Mouse (Mus musculus) ovary, postnatal 36 days (tissue): Measurements from ENCODE around the gene Shc2.

Source experiments
- DNase-seq: peaks from one replicate; pipeline ENCODE4 v3.0.0; 2022; ENCODE audit warnings: low spot score, mixed read lengths

Shc2 gene

DNA sequence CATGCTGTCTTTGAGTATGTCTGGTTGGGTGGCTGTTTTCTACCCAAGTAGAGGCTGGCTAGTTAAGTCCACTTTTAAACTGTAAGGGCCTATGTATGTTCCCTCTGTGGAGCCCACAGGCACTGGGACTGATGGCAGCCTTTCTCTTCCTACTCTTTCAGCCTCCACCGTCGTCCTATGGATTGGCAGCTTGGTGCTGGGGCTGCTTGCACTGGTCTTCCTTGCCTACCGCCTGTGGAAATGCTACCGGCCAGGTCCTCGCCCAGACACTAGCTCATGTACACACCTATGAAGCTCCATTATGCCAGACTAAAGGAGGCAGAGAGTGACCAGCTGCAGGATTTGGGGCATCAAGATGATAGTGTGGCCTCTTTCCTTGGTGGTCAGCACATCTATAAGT lies 30.4 kb upstream of the Shc2 start:
- DNase-seq: no peak

DNA sequence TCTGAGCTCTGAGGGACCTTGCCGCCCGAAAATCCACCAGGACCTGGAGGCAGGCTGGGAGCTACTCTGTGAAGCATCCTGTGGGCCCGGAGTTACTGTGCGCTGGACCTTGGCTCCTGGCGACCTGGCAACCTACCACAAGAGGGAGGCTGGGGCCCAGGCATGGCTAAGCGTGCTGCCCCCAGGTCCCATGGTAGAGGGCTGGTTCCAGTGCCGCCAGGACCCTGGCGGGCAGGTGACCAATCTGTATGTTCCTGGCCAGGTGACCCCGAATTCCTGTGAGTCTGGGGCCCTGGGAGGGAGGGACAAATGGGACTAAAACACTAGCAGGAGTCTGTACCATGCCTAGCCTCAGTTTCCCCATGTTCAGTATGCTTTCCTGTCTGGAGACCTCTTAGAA lies 28.8 kb upstream of the Shc2 start:
- no peak for DNase-seq

DNA sequence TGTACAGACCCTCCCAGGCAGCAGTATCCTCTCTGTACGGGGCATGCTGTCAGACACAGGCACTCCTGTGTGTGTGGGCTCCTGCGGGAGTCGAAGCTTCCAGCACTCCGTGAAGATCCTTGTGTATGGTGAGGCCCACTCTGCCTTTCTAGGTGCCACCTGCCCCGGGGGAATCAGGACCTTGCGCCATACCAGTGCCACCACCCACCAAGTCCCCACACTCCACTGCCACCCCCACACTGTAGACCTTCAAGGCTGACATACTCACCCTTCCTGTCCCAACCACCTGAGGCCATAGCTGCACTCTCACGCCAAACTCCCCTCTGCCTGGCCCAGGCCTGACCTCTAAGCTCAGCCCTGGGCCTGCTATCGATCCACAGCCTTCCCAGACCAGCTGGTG lies 27.3 kb upstream of the Shc2 start:
- DNase-seq: no peak

DNA sequence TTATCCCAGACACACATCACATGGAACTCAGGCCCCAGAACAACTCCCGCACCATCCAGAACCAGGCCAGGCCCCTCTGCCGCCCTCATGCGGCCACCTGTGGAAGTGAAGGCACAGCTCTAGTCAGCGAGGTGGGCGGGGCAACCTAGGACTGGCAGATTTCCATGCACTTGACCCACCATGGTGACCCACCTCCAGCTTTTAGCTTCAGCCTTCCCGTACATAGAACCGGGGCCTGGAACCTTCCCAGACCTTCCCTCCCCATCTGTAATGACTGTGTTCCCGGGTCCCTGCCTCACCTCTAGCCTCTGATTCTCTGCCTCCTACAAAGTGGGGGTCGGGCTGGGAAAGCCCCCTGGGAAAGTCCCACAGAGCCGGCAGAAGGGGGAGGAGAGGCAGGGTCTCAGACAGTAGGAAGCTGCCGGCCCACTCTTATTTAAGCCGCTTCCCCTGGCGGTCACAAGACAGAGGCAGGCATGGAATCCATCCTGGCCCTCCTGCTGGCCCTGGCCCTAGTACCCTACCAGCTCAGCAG lies 26.5 kb upstream of the Shc2 start, which contains the start of gene Madcam1:
Madcam1 (plus strand) TSS at position 429 of the 535 bp plus-strand sequence.
- DNase-seq: peak; percentile 54

- no peak for DNase-seq
Measured at GRCm38 (mm10) chr10:79661861-79662260, 24.1 kb upstream of the Shc2 start.

DNA sequence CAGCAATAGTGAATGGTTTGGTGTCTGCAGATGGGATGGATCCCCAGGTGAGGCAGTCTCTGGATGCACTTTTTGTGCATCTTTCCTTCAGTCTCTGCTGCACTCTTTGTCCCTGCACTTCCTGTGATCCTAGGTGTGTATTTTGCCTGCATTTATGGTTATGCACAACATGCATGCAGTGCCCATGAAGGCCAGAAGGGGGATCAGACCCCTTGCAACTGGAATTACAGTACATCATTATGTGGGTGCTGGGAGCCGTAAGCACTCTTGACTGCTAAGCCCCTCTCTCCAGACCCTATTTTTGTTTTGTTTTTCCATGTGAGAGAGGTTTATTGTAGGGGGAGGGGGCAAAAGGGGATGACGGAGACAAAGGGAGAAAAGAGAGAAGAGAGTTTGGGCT lies 22.6 kb upstream of the Shc2 start:
- DNase-seq: no peak

DNA sequence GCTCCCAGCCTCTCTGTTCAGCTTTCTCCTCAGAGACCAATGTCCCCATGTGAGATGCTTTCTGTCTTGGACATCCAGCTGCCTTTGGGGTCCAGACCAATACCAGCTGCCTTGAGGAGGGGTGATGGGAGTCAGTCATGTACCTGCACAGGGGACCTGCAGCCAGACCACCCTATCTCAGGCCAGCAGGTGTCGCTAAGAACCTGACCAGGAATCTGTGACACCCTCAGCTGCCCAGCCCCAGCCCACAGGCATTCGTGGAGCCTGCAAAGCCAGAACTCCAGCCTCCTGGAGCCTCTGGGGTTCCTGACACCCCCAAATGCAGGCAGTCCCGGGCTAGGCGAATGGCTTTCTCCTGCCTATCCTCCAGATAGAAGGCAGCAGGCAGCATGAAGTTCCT lies 21.1 kb upstream of the Shc2 start:
- DNase-seq: no peak

DNA sequence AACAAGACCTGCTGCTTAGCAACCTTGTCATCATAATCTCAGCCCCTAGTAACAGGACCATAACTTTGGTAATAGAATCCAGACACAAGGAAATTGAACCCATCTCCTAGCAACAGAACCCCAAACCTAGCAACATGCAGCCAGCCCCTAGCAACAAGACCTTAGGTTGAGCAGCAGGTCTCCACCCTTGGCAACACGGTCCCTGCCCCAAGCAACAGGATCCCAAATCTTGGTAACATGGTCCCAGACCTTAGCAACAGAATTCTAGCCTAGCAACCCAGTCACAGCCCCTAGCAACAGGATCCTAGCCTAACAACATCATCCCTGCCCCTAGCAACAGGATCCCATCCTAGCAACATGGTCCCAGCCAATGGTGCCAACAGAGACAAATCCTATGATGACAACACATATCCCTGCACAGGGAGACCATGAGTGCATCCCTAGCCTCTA lies 17.3 kb upstream of the Shc2 start:
- no peak for DNase-seq

DNA sequence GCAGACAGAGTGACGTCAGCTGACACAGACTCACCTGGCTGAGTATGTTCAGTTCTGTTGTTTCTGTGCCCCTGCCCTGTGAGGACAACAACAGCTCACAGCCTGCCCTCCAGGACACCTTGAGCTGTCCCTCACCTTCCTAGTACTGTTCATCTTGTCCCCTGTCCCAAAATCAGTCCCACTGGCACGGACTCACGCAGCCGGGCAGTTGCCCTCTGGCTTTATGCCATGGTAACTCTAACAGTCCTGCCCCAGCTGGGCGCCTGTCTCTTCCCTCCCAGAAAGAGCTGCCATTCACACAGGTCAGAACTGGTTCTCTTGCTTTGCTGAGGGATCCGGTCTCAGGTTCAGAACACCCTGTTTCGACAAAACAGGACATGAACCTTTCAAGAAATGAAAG lies 15.1 kb upstream of the Shc2 start:
- DNase-seq: no peak

DNA sequence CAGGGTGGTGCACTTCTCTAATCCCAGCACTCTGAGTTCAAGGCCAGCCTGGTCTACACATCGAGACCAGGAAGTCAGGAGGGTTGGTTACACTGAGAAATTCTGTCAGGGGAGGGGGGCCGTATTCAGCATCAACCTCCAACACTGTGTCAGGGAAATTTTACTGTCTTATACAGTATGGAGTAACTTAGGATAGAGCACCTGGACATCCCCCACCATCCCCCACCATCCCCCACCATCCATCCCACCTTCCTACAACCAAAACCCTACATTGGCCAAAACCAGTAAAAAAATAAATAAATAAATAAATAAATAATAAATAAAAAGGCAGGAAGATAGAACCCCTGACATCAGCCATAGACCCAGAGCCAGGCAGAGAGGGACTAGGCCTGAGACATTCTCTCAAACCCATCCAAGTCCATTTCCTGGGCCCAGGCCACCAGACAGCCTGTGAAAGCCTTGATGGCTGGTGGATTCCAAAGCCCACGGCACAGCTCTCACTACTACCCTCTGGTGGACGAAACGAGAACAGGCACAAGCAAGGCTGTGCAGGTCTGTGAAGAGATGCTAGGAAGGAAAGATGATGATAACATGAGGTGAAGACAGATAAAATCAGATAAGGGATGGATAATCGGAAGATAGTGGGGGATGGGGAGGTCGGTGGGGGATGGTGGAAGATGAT lies 11.5 kb upstream of the Shc2 start:
- DNase-seq: peak; percentile 58

- DNase-seq: no peak
Measured at GRCm38 (mm10) chr10:79645711-79646110, 8.0 kb upstream of the Shc2 start, which contains the start of gene Odf3l2. TSS of gene Odf3l2 (minus strand) at chr10:79645738.

- DNase-seq: peak; percentile 36
Measured at GRCm38 (mm10) chr10:79638486-79639204, 927 bp upstream of the Shc2 start.

DNA sequence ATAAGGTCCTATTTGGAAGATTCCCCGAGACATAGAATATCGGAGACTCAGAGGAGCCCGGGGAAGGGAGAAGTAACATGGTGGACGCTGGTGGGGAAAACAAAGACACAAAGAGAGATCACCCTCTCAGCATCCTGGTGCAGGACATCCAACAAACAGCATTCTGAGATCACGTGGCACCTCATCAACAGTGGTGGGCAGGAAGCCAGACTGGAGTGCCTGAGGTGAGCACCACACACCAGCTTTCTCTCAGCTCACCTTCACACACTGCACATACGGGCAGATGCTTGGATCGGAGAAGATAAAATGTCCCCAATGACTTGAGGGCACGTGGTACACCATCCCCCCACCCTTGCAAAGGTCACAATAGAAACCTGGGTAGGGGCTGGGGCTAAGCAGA lies 1.4 kb downstream of the Shc2 start:
- no peak for DNase-seq

DNA sequence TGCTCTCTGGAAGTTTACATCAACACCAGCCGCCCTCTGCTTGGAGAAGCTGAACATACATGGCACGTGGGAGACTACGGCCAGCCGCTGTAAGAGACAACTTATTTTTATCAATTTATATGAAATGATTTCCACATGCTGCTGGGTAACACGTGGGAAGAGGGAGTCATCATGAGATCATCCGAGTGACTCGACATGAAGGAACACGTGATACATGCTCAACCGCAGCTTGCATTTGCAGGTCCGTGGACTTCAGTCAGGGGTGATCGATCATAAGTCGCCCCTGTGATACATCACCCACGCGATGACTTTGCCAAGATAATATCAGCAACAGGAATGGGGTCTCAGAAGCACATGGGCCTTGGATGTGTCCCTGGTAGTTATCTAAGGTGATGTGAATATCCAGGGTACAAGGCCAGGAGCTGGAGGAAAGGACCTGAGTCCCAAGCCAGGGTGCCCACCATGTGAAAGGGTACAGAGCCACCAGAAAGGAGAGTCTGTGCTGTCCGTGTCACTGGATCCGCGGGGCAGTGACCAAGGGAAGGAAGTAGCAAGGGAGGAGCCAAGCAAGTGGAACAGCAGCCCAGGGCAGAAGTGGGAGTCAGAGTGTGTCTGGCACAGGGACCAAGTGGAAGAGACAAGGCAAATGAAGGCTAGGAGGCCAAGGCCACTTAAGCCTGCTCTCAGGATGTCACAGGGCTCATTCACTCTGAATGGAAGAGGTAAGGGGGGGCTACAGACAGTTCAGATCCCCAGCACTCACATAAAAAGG lies 4.5 kb downstream of the Shc2 start:
- no peak for DNase-seq

- no peak for DNase-seq
Measured at GRCm38 (mm10) chr10:79631432-79631831, 6.3 kb downstream of the Shc2 start.

- no peak for DNase-seq
Measured at GRCm38 (mm10) chr10:79628377-79628776, 9.3 kb downstream of the Shc2 start.

DNA sequence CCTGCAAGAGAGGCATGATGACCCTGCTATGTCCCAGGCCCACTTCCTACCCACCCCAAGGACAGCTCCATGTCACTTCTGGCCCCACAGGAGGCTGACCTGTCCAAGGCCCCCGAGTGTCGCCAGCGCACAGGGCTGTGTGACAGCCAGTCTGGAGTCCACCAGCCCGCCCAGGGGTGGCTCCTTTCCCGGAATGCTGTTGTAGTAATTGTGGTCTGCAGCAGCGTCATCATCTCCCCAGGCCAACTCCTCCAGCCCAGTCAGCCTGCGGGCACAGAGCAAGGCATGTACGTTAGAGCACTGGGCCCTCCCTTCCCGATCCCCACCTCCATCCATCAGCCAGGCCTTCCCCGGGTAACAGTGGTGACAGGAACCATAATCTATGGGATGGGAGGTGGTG lies 11.6 kb downstream of the Shc2 start:
- no peak for DNase-seq

DNA sequence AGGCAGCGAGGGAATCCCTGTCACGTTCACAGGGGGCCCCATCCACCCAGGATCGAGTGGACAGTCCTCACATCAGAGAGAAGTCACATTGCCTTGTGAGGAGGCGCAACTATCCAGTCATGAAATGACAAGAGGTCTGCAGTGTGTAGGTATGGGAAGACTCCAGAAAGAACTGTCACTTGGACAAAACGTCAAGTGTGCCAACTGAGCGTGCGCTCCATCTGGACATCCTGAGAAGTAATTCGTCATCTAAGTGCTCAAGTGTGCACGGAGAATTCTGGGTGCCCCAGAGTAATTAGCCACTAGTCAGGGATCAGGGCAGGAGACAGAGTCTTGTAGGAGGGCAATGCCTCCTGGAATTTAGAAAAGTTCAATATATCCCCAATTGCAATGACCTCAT lies 12.3 kb downstream of the Shc2 start:
- DNase-seq: no peak

GRCm38 (mm10) chr10:79623950-79624349 lies 13.8 kb downstream of the Shc2 start:
- DNase-seq: no peak

DNA sequence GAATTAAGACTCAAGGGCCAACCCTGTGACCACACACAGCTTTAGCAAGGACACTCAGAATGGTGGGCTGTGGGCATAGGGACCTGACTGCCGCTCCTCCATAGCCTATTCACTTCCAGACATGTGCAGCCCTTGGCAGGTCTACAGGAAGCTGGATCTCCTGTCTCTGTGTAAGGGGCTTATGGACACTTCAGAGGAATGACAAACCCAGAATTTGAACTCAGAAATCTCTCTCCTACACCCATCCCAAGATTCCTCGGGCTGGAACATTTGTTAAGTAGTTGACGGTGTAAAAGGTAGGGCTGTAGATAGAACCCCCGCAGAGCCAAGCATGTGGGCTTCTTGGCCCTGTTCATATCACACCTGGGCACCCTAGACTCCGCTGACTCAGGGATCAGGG lies 21.3 kb downstream of the Shc2 start:
- DNase-seq: no peak

DNA sequence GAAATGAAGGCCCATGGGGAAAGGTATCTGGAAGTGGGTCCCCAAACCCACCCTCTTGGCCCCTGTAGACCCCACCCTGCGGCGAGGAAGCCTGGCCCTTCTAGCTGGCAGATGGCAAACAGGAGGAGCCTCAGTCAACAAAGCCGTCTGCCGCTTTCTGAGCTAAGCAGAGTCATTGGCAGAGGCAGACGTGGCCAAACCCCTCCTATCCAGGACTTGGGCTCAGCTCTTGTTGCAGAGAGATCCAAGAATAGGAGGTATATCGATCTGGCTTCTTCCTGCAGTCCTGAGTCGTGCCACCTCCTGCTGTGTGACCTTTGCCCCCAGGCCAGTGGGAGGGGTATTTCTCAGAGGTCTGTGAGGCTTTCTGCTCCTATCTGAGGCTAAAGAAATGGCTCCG lies 21.9 kb downstream of the Shc2 start:
- DNase-seq: no peak

DNA sequence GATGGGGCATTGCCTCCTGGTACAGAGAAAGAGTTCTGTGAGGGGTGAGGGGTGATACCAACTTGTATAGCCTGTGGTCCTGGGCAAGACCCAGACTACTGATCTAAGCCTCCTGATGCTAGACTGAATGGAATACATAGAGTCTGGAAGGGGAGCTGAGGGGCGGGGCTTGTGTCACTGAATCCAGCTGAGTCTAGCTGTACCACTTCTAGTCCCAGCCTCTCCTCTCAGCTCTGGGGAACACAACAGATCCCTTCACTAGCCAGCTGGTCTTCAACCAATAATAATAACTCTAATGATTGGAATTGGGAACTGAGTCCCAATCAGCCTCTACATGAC lies 23.4 kb downstream of the Shc2 start:
- DNase-seq: no peak
